Mouse (Mus musculus): ENCODE measurements at regions not wholly inside any gene's neighbourhood (a gene's known extent, or its start where the extent isn't known, plus 50 kb on each side); places are given as distances from the start of the nearest gene placed in this dataset.

GRCm38 (mm10) chr8:8274987-8275386, 386.1 kb downstream of the Efnb2 start:
- DNase-seq: no peak

- no peak for DNase-seq
These were observed 386.8 kb downstream of the Efnb2 start for GRCm38 (mm10) chr8:8274211-8274641.

- no peak for DNase-seq
These were observed 402.2 kb downstream of the Efnb2 start for GRCm38 (mm10) chr8:8258855-8259254.

GRCm38 (mm10) chr8:8258231-8258638, 402.8 kb downstream of the Efnb2 start:
- DNase-seq: no peak

- no peak for DNase-seq
These were observed 404.7 kb downstream of the Efnb2 start for GRCm38 (mm10) chr8:8256327-8256726.

- DNase-seq: no peak
These were observed 406.6 kb downstream of the Efnb2 start for GRCm38 (mm10) chr8:8254446-8254845.

- no peak for DNase-seq
These were observed 416.4 kb downstream of the Efnb2 start for GRCm38 (mm10) chr8:8244599-8244998.

- no peak for DNase-seq
These were observed 419.1 kb downstream of the Efnb2 start for GRCm38 (mm10) chr8:8241755-8242501.

GRCm38 (mm10) chr8:8241051-8241688, 419.9 kb downstream of the Efnb2 start:
- DNase-seq: no peak

- DNase-seq: no peak
These were observed 421.6 kb downstream of the Efnb2 start for GRCm38 (mm10) chr8:8239489-8239888.

GRCm38 (mm10) chr8:8238051-8238450, 423.0 kb downstream of the Efnb2 start:
- no peak for DNase-seq

GRCm38 (mm10) chr8:8233616-8234015, 427.4 kb downstream of the Efnb2 start:
- no peak for DNase-seq

- no peak for DNase-seq
These were observed 427.9 kb downstream of the Efnb2 start for GRCm38 (mm10) chr8:8233156-8233555.

- DNase-seq: no peak
These were observed 428.9 kb downstream of the Efnb2 start for GRCm38 (mm10) chr8:8231996-8232632.

GRCm38 (mm10) chr8:8231308-8231985, 429.6 kb downstream of the Efnb2 start:
- DNase-seq: no peak

- DNase-seq: no peak
These were observed 435.0 kb downstream of the Efnb2 start for GRCm38 (mm10) chr8:8225994-8226393.

GRCm38 (mm10) chr8:8225175-8225830, 435.7 kb downstream of the Efnb2 start:
- DNase-seq: peak; percentile 20

GRCm38 (mm10) chr8:8220395-8221031, 440.5 kb downstream of the Efnb2 start:
- DNase-seq: no peak

- no peak for DNase-seq
These were observed 441.2 kb downstream of the Efnb2 start for GRCm38 (mm10) chr8:8219701-8220394.

- DNase-seq: no peak
These were observed 468.0 kb downstream of the Efnb2 start for GRCm38 (mm10) chr8:8193036-8193435.

GRCm38 (mm10) chr8:8186046-8186445, 475.0 kb downstream of the Efnb2 start:
- DNase-seq: no peak

Data from adrenal gland, adult 2 months (tissue).